Mouse (Mus musculus) erythroblast, embryonic 14.5 days (primary cell): ENCODE measurements around the gene Itgb3.

Source experiments
- GATA1 ChIP-seq: IDR thresholded peaks from 2 replicates; pipeline ENCODE4 v1.6.1; 2012; ENCODE audit warnings: low read length, inconsistent platforms, mixed read lengths
- TAL1 ChIP-seq: IDR thresholded peaks from 3 replicates; pipeline ENCODE4 v1.6.1; 2012; ENCODE audit warnings: low read length, inconsistent platforms, mixed read lengths

GRCm38 (mm10) chr11:104579084-104579483, 28.7 kb upstream of the Itgb3 start:
- no peak for TF ChIP-seq GATA1
- TF ChIP-seq TAL1: no peak
